Mouse (Mus musculus) thymus, adult 2 months (tissue): Measurements from ENCODE around the gene Gsn.

Experiments
- CTCF ChIP-seq: fragments of 200-500 bp; IDR thresholded peaks from 2 replicates; pipeline ENCODE4 v1.5.1; 2012; ENCODE audit warnings: mild to moderate bottlenecking, control low read depth, low read length, moderate library complexity, borderline replicate concordance; ENCODE audit not compliant: control insufficient read depth, poor library complexity, insufficient read depth; ENCODE audit errors: extremely low read depth
- POLR2A ChIP-seq: fragments of 200-500 bp; IDR thresholded peaks from 2 replicates; pipeline ENCODE4 v1.6.1; 2012; ENCODE audit warnings: mild to moderate bottlenecking, low read length, control low read depth, moderate library complexity; ENCODE audit not compliant: control insufficient read depth, poor library complexity, insufficient read depth; ENCODE audit errors: extremely low read depth

DNA sequence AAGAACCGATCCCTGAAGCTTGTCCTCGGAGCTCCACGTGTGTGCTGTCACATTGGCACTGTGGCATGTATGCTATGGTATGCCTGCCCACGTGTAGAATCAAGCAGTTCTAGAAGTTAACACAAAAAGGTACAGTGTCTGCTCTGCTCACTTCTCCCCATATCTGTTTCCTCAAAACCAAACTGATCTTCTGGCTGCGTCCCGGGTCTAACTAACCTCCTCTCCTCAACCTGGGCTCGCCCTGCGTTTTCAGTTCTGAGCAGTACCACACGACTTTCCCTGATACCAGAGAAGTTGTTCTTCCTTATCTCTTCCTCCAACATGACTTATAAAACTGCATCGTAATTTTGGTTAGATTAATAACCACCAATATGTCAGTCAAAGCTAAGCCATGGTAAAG is 71.4 kb downstream of the Gsn start:
- no peak for TF ChIP-seq CTCF
- TF ChIP-seq POLR2A = no peak
